Mouse (Mus musculus): ENCODE measurements around the gene Snx17. TPM values are rescaled to one million over a fixed set of nuclear protein-coding genes. Genes with fewer than 3 reads are reported as not detected.
"Not testable (repeated sequence)": the region's sequence is repeated elsewhere in the genome, so short reads cannot be mapped to it uniquely, and the experiment has no call there.

The Snx17 gene
- polyA plus RNA-seq, 1 experiment from 2014 or later: 124 TPM

DNA sequence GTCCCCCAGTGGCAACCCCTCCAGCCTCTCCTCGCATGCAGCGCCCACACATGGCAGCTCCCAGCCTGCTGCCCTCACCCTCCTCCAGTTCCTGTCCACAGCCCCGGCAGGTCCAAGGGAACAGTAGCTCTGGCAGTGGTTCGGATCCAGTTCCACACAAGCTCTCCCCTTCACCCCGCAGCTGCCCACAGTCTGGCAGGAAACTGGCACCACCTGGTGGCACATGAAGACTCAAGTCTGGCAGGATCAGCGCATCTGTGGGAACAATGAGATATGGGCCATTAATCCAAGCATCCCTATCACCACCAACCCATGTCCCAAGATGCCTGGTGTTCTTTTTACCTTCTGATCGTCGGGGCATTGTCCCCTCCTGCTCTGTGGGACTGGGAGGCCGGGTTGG lies 6.9 kb downstream of the Snx17 start:
- Histone ChIP-seq H3K9me3 (ENCODE audit: control insufficient read depth, low read length) (peaks cover 5% of the 10 kb centered on the region), H3K27ac (replicated peaks; ENCODE audit: low read depth, low read length) (no peak overlapping the region), H3K4me3 (ENCODE audit: low read depth, low read length) (no peak overlapping the region), H3K27me3 (replicated peaks; ENCODE audit: control insufficient read depth, insufficient read depth, low read length) (no peaks in the 10 kb centered on the region), H3K36me3 (ENCODE audit: control insufficient read depth, insufficient read depth, low read length) (peaks cover 82% of the 10 kb centered on the region), H3K9ac (ENCODE audit: low read depth, low read length) (no peak overlapping the region), H3K4me1 (ENCODE audit: control insufficient read depth, insufficient read depth, low read length) (peaks cover 4% of the 10 kb centered on the region; the same call in 1 of the 2 replicates), H3K4me2 (ENCODE audit: low read depth, low read length) (no peak overlapping the region)
- WGBS: 84% methylated on average over 7 of the region's 9 CpGs
- ATAC-seq (ENCODE audit: low read depth): no peak
- DNase-seq (ENCODE audit: low spot score): no peak

DNA sequence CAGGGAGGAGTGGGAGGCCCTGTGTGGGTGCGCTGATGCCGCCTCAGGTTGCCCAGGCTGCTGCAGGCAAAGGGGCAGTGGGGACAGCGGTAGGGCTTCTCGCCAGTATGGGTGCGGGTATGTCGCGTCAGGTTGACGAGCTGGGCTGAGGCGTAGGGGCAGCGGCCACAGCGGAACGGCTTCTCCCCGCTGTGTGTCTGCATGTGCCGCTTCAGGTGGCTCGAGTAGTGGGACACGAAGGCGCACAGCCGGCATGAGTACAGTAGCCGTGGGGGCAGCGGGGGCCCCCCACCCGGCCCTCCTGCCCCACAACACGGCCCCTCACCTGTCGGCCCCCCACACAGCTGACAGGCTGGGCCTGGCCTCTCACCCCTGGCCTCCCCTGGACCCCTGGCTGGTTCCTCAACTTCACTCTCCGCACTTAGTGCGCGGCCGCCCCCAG lies 7.3 kb downstream of the Snx17 start:
- Histone ChIP-seq H3K4me3 (ENCODE audit: low read depth, low read length) (peak overlapping the region; percentile 86; the same call in 1 of the 2 replicates), H3K4me2 (ENCODE audit: low read depth, low read length) (peak overlapping the region; percentile 74; the same call in 1 of the 2 replicates), H3K27ac (replicated peaks; ENCODE audit: low read depth, low read length) (no peak overlapping the region), H3K9me3 (ENCODE audit: control insufficient read depth, low read length) (peaks cover 5% of the 10 kb centered on the region), H3K9ac (ENCODE audit: low read depth, low read length) (peak overlapping the region; percentile 89; the same call in 1 of the 2 replicates), H3K36me3 (ENCODE audit: control insufficient read depth, insufficient read depth, low read length) (peaks cover 82% of the 10 kb centered on the region), H3K4me1 (ENCODE audit: control insufficient read depth, insufficient read depth, low read length) (peaks cover 4% of the 10 kb centered on the region; the same call in 1 of the 2 replicates), H3K27me3 (replicated peaks; ENCODE audit: control insufficient read depth, insufficient read depth, low read length) (no peaks in the 10 kb centered on the region)
- ATAC-seq (ENCODE audit: low read depth) (no peak), DNase-seq (ENCODE audit: low spot score) (no peak)
- 85% methylated on average over 27 of the region's 27 CpGs for WGBS

DNA sequence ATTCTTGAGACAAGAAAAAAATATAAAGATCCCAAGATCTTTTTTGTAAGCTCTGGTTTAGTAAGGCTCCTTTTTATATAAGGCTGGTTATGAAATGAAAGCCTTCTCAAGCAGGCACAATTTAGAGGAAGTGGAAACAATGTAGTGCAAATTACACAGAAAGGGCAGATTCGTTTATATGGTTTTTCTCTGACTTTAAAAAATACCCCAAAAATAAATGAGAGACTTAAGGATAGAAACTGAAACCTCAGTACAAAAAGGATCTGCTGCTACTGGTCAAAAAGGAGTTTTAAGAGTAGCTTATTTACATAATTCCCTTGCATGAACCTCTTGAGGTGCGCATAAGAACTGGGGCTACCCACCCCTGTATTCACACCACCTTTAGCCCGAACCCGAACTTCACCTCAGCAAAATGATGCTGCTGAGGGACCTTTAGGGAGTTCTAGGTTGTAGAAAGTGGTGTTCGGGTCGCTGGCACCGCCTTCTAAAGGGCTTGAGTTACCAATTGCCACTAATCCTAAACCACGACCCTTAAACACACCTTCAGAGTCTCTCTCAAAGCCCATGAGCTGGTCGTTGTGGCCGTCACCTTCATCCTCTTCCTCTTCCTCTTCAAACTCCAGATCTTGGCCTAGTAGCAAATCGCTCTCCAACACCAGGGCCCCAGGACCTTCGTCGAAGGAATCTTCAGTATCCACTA lies 8.2 kb downstream of the Snx17 start:
- H3K27me3 ChIP-seq (replicated peaks; ENCODE audit: control insufficient read depth, insufficient read depth, low read length): no peaks in the 10 kb centered on the region
- peaks cover 5% of the 10 kb centered on the region for H3K9me3 ChIP-seq (ENCODE audit: control insufficient read depth, low read length)
- WGBS: 17% methylated on average over 13 of the region's 13 CpGs
- peak overlapping the region; percentile 74 for H3K4me2 ChIP-seq (ENCODE audit: low read depth, low read length)
- peaks cover 4% of the 10 kb centered on the region; the same call in 1 of the 2 replicates for H3K4me1 ChIP-seq (ENCODE audit: control insufficient read depth, insufficient read depth, low read length)
- no peak for DNase-seq (ENCODE audit: low spot score)
- H3K27ac ChIP-seq (replicated peaks; ENCODE audit: low read depth, low read length): peak overlapping the region; percentile 82
- ATAC-seq (ENCODE audit: low read depth): no peak
- peak overlapping the region; percentile 86 for H3K4me3 ChIP-seq (ENCODE audit: low read depth, low read length)
- peaks cover 82% of the 10 kb centered on the region for H3K36me3 ChIP-seq (ENCODE audit: control insufficient read depth, insufficient read depth, low read length)
- H3K9ac ChIP-seq (ENCODE audit: low read depth, low read length): peak overlapping the region; percentile 89

DNA sequence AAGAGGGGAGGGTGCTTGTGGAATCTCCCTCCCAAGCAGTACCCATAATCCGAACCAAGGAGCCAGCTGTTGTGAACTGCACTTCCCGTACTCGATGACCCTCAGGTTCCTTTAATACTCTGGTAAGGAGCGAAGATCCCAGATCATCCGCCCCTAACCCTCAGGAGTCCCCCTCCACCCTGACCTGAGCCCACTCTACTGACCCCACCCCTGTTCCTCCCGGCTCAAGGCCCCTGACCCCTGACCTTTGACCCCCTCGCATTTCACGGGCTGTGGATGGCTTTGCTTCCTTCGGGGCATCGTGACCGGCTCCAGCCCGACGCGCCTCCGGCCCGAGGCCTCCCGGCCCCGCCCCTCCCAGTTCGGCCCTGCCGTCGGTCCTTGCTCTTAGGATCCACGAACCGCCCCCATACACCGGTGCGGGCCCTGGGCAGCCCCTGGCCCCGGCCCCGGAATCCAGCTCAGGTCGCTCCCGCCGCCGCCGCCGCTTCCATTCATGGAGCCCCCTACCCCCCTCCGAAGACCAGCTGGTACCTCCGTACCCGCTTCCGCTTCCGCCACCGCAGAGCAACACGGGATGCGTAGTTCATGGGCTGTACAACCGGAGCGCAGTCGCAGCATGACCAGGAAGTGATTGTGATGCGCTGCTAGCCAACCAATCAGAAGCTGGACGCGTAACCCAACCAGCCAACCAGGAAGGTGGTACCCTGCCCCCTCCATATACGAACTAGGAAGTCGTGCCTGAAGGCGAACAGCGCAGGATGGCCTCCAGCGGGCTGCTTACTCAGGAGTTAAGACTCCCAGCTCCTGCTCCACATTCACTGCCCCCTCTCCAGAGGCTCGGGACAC lies 8.9 kb downstream of the Snx17 start, which contains the start of gene Zfp513:
TSS of gene Zfp513 (minus strand) at position 562 of the 849 bp plus-strand sequence.
- peak; percentile 98 for ATAC-seq (ENCODE audit: low read depth)
- Histone ChIP-seq H3K9me3 (ENCODE audit: control insufficient read depth, low read length) (peaks cover 5% of the 10 kb centered on the region), H3K4me2 (ENCODE audit: low read depth, low read length) (peak within 1 kb of the TSS; percentile 74), H3K4me3 (ENCODE audit: low read depth, low read length) (peak within 1 kb of the TSS; percentile 86), H3K9ac (ENCODE audit: low read depth, low read length) (peak within 1 kb of the TSS; percentile 89), H3K36me3 (ENCODE audit: control insufficient read depth, insufficient read depth, low read length) (peaks cover 82% of the 10 kb centered on the region), H3K27me3 (replicated peaks; ENCODE audit: control insufficient read depth, insufficient read depth, low read length) (no peaks in the 10 kb centered on the region), H3K4me1 (ENCODE audit: control insufficient read depth, insufficient read depth, low read length) (peaks cover 4% of the 10 kb centered on the region; the same call in 1 of the 2 replicates), H3K27ac (replicated peaks; ENCODE audit: low read depth, low read length) (peak within 1 kb of the TSS; percentile 82)
- under 1% methylated on average over 36 of the region's 53 CpGs for WGBS
- DNase-seq (ENCODE audit: low spot score): peak; percentile 99

DNA sequence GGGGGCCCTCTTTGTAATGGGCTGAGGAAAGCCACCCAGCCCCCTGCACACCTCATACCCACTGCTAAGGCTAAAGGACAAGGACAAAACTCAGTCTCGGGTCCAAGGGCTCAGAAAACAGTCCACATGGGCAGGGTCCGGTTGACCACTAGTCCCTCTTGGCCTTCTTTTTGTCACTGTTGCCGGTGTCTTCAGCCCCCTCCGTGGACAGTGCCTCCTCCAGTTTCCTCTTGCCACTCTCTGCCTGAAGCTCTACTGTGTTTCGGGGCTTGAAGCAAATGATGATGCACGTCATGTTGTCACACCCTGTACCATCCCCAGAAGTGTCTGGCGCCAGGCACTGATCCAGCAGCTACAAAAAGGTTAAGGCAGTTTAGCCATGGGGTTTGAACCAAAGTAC lies 9.9 kb downstream of the Snx17 start:
- peak overlapping the region; percentile 80 for H3K27ac ChIP-seq (replicated peaks; ENCODE audit: low read depth, low read length)

DNA sequence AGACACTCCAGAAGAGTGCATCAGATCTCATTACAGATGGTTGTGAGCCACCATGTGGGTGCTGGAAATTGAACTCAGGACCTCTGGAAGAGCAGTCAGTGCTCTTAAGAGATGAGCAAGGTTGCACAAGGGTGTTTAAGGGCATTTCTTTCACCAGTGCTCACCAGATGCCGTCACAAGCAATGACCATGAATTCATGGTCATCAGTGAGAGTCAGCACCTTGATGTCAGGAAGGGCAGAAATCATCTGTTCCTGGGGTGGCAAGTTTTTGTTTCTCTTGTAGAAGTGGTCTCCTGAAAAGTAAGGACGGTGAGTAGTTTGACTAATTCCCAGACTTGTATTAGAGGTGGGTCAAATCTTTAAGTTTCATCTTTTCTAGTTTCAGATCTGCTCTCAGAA lies 10.8 kb downstream of the Snx17 start:
- Histone ChIP-seq H3K4me2 (ENCODE audit: low read depth, low read length) (no peak overlapping the region), H3K9me3 (ENCODE audit: control insufficient read depth, low read length) (peaks cover 5% of the 10 kb centered on the region), H3K9ac (ENCODE audit: low read depth, low read length) (no peak overlapping the region), H3K36me3 (ENCODE audit: control insufficient read depth, insufficient read depth, low read length) (peaks cover 70% of the 10 kb centered on the region), H3K4me1 (ENCODE audit: control insufficient read depth, insufficient read depth, low read length) (peaks cover 4% of the 10 kb centered on the region; the same call in 1 of the 2 replicates), H3K27me3 (replicated peaks; ENCODE audit: control insufficient read depth, insufficient read depth, low read length) (no peaks in the 10 kb centered on the region), H3K27ac (replicated peaks; ENCODE audit: low read depth, low read length) (no peak overlapping the region), H3K4me3 (ENCODE audit: low read depth, low read length) (no peak overlapping the region)
- ATAC-seq (ENCODE audit: low read depth) (no peak), DNase-seq (ENCODE audit: low spot score) (no peak)
- 84% methylated on average over 2 of the region's 2 CpGs for WGBS

More for the DNA sequence above, 9.9 kb downstream of the Snx17 start:
- peaks cover 5% of the 10 kb centered on the region for H3K9me3 ChIP-seq (ENCODE audit: control insufficient read depth, low read length)
- H3K27me3 ChIP-seq (replicated peaks; ENCODE audit: control insufficient read depth, insufficient read depth, low read length): no peaks in the 10 kb centered on the region
- peaks cover 80% of the 10 kb centered on the region for H3K36me3 ChIP-seq (ENCODE audit: control insufficient read depth, insufficient read depth, low read length)
- DNase-seq (ENCODE audit: low spot score) (no peak), ATAC-seq (ENCODE audit: low read depth) (no peak)
- H3K4me3 ChIP-seq (ENCODE audit: low read depth, low read length): peak overlapping the region; percentile 86
- peak overlapping the region; percentile 63; the same call in 1 of the 2 replicates for H3K9ac ChIP-seq (ENCODE audit: low read depth, low read length)
- 76% methylated on average over 7 of the region's 7 CpGs for WGBS
- H3K4me2 ChIP-seq (ENCODE audit: low read depth, low read length): peak overlapping the region; percentile 74
- peaks cover 4% of the 10 kb centered on the region; the same call in 1 of the 2 replicates for H3K4me1 ChIP-seq (ENCODE audit: control insufficient read depth, insufficient read depth, low read length)

DNA sequence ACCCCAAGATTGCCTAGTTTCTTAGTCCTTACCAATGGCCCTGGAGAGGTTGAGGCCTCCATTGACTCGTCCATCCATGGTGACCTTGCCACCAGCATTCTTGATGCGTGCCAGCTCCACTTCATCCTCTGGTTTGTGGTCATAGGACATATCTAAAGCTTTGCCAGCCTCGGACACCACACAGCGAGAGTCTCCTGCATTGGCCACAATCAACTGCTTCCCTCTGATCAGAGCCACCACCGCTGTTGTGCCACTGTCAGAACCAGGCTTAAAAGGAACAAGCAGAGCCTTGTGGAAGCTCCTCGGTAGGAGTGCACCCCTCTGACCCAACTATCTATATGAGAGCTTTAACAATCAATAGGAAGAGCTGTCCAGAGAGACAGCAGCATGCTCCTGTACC lies 11.4 kb downstream of the Snx17 start:
- no peak overlapping the region for H3K4me3 ChIP-seq (ENCODE audit: low read depth, low read length)
- no peak overlapping the region for H3K27ac ChIP-seq (replicated peaks; ENCODE audit: low read depth, low read length)
- no peak for DNase-seq (ENCODE audit: low spot score)
- H3K36me3 ChIP-seq (ENCODE audit: control insufficient read depth, insufficient read depth, low read length): peaks cover 65% of the 10 kb centered on the region
- H3K27me3 ChIP-seq (replicated peaks; ENCODE audit: control insufficient read depth, insufficient read depth, low read length): no peaks in the 10 kb centered on the region
- H3K9ac ChIP-seq (ENCODE audit: low read depth, low read length): no peak overlapping the region
- peaks cover 5% of the 10 kb centered on the region for H3K9me3 ChIP-seq (ENCODE audit: control insufficient read depth, low read length)
- H3K4me2 ChIP-seq (ENCODE audit: low read depth, low read length): no peak overlapping the region
- WGBS: 93% methylated on average over 6 of the region's 6 CpGs
- no peak for ATAC-seq (ENCODE audit: low read depth)
- H3K4me1 ChIP-seq (ENCODE audit: control insufficient read depth, insufficient read depth, low read length): peaks cover 4% of the 10 kb centered on the region; the same call in 1 of the 2 replicates

DNA sequence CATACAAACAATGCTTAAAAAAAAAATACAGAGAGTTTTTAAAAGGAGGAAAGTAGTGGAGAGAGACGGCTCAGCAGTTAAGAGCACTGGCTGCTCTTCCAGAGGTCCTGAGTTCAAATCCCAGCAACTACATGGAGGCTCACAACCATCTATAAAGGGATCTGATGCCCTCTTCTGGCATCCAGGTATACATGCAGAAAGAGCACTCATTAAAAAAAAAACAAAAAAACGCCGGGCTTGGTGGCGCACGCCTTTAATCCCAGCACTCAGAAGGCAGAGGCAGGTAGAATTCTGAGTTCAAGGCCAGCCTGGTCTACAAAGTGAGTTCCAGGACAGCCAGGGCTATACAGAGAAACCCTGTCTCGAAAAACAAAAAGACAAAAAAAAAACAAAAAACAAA lies 23.5 kb downstream of the Snx17 start:
- ATAC-seq (ENCODE audit: low read depth); H3K4me1 ChIP-seq (ENCODE audit: control insufficient read depth, insufficient read depth, low read length); DNase-seq (ENCODE audit: low spot score); H3K9ac ChIP-seq (ENCODE audit: low read depth, low read length); H3K36me3 ChIP-seq (ENCODE audit: control insufficient read depth, insufficient read depth, low read length); H3K27ac ChIP-seq (replicated peaks; ENCODE audit: low read depth, low read length); H3K4me3 ChIP-seq (ENCODE audit: low read depth, low read length); H3K27me3 ChIP-seq (replicated peaks; ENCODE audit: control insufficient read depth, insufficient read depth, low read length); H3K9me3 ChIP-seq (ENCODE audit: control insufficient read depth, low read length); H3K4me2 ChIP-seq (ENCODE audit: low read depth, low read length): not testable (repeated sequence)
- 91% methylated on average over 6 of the region's 6 CpGs for WGBS
